Mouse (Mus musculus): Measurements from ENCODE around the gene Strn3. TPM values are rescaled to one million over a fixed set of nuclear protein-coding genes. Genes with fewer than 3 reads are reported as not detected.

The Strn3 gene
- polyA plus RNA-seq, 1 experiment from 2014 or later: 45.7 TPM

- no peak for ATAC-seq
- Histone ChIP-seq H3K9ac (replicated peaks) (no peak overlapping the region), H3K27ac (no peak overlapping the region), H3K4me1 (replicated peaks) (no peaks in the 10 kb centered on the region), H3K36me3 (peaks cover 4% of the 10 kb centered on the region; the same call in 1 of the 2 replicates), H3K4me3 (replicated peaks) (no peak overlapping the region), H3K4me2 (replicated peaks) (no peak overlapping the region), H3K9me3 (no peaks in the 10 kb centered on the region), H3K27me3 (no peaks in the 10 kb centered on the region)
- WGBS: 91% methylated on average over 2 of the region's 2 CpGs
These were observed 54.8 kb downstream of the Strn3 start for GRCm38 (mm10) chr12:51636689-51637470.

- Histone ChIP-seq H3K27ac (no peak overlapping the region), H3K4me2 (replicated peaks) (no peak overlapping the region), H3K9ac (replicated peaks) (no peak overlapping the region), H3K9me3 (no peaks in the 10 kb centered on the region), H3K4me3 (replicated peaks) (no peak overlapping the region), H3K4me1 (replicated peaks) (no peaks in the 10 kb centered on the region), H3K27me3 (no peaks in the 10 kb centered on the region), H3K36me3 (peaks cover 4% of the 10 kb centered on the region; the same call in 1 of the 2 replicates)
- WGBS: 96% methylated on average over 2 of the region's 2 CpGs
- ATAC-seq: no peak
These were observed 55.4 kb downstream of the Strn3 start for GRCm38 (mm10) chr12:51636260-51636659.

DNA sequence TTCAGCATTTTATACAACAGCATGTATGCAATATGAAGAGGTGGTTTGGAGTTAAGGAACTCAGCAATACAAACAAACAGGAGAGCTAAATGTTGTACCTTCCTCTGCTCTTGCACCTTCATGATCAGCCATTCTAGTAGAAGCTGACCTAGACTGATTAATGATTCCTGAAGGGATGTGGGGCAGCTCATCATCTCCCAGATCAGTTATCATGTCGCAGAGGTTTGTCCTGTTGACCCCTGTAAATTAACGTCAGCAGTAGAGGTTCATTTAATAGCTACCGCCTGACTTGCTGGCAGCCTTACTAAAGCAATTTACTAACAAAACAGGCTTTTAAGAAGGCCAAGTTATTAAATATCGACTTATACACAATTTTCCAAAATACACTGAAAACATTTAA lies 58.2 kb downstream of the Strn3 start:
- H3K9me3 ChIP-seq: no peaks in the 10 kb centered on the region
- peaks cover 4% of the 10 kb centered on the region; the same call in 1 of the 2 replicates for H3K36me3 ChIP-seq
- no peak overlapping the region for H3K27ac ChIP-seq
- H3K27me3 ChIP-seq: no peaks in the 10 kb centered on the region
- H3K4me2 ChIP-seq (replicated peaks): no peak overlapping the region
- H3K9ac ChIP-seq (replicated peaks): no peak overlapping the region
- WGBS: 85% methylated on average over 4 of the region's 4 CpGs
- H3K4me1 ChIP-seq (replicated peaks): no peaks in the 10 kb centered on the region
- no peak for ATAC-seq
- H3K4me3 ChIP-seq (replicated peaks): no peak overlapping the region

DNA sequence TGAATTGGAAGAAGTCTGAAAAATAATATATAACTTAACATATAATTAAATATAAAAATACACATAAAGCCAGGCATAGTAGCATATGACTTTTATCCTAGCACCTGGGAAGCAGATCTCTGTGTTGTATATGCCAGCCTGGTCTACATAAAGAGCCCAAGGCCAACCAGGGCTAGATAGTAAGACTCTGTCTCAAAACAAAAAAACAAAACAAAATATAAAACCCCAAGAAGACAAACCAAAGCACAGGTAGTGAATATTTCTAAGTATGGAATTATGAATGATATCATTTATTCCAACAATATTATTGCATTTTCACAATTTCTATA lies 68.4 kb downstream of the Strn3 start:
- ATAC-seq: no peak
- H3K4me1 ChIP-seq (replicated peaks): no peaks in the 10 kb centered on the region

GRCm38 (mm10) chr12:51622670-51623365 lies 68.9 kb downstream of the Strn3 start:
- Histone ChIP-seq H3K9ac (replicated peaks) (no peak overlapping the region), H3K4me3 (replicated peaks) (no peak overlapping the region), H3K36me3 (peaks cover 20% of the 10 kb centered on the region), H3K4me2 (replicated peaks) (no peak overlapping the region), H3K27me3 (no peaks in the 10 kb centered on the region), H3K9me3 (no peaks in the 10 kb centered on the region), H3K27ac (no peak overlapping the region), H3K4me1 (replicated peaks) (no peaks in the 10 kb centered on the region)
- peak; percentile 56 for ATAC-seq
- 78% methylated on average over 5 of the region's 5 CpGs for WGBS

More for the DNA sequence above, 68.4 kb downstream of the Strn3 start:
- Histone ChIP-seq H3K4me3 (replicated peaks) (no peak overlapping the region), H3K36me3 (peaks cover 16% of the 10 kb centered on the region), H3K9ac (replicated peaks) (no peak overlapping the region), H3K27ac (no peak overlapping the region), H3K4me2 (replicated peaks) (no peak overlapping the region), H3K9me3 (no peaks in the 10 kb centered on the region), H3K27me3 (no peaks in the 10 kb centered on the region)

DNA sequence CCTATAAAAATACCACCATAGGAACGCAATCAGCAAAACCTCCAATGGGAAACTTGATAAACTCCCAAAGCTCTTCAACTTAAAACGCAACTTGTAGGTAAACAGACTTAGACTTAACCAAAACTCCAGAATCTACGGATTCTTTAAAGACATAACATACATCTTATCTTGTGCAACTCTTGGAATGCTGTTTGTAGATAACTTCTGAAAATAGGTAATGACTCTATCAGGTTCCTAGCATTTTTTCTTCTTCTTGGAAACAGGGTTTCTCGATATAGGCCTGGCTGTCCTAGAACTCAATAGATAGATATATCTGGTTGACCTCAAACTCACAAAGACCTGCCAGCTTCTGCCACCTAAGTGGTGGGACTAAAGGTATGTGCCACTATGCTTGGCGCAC lies 70.5 kb downstream of the Strn3 start:
- WGBS: 96% methylated on average over 5 of the region's 5 CpGs

DNA sequence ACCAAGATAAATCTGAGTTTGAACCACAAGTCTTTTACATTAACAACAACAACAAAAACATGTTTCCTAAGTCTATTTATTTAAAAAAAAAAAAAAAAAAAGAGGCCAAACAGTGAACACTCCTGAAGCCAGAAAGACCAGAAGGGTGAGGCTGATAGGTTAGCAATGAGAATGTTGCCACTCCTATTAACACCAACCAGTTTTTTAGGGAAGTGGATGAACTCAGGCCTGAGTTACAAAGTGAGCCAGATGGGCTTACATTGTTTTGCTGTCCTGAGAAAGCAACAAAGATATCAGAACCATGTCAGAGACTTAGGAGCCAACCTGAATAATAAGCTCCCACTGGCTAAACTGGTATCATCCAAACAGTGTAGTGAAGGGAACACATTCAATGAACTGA lies 71.1 kb downstream of the Strn3 start:
- ATAC-seq: no peak
- Histone ChIP-seq H3K27ac (no peak overlapping the region), H3K27me3 (no peaks in the 10 kb centered on the region), H3K9me3 (no peaks in the 10 kb centered on the region), H3K4me1 (replicated peaks) (no peaks in the 10 kb centered on the region), H3K4me2 (replicated peaks) (no peak overlapping the region), H3K9ac (replicated peaks) (no peak overlapping the region), H3K4me3 (replicated peaks) (no peak overlapping the region), H3K36me3 (peaks cover 28% of the 10 kb centered on the region)

More for the DNA sequence above, 70.5 kb downstream of the Strn3 start:
- Histone ChIP-seq H3K27ac (no peak overlapping the region), H3K36me3 (peaks cover 27% of the 10 kb centered on the region), H3K9ac (replicated peaks) (no peak overlapping the region), H3K4me1 (replicated peaks) (no peaks in the 10 kb centered on the region), H3K9me3 (no peaks in the 10 kb centered on the region), H3K27me3 (no peaks in the 10 kb centered on the region), H3K4me3 (replicated peaks) (no peak overlapping the region), H3K4me2 (replicated peaks) (no peak overlapping the region)
- ATAC-seq: no peak

GRCm38 (mm10) chr12:51612361-51612760 lies 79.3 kb downstream of the Strn3 start:
- no peak overlapping the region for H3K27ac ChIP-seq
- H3K9me3 ChIP-seq: no peaks in the 10 kb centered on the region
- no peak overlapping the region for H3K4me2 ChIP-seq (replicated peaks)
- H3K36me3 ChIP-seq: peaks cover 58% of the 10 kb centered on the region
- 95% methylated on average over 5 of the region's 5 CpGs for WGBS
- no peak for ATAC-seq
- H3K4me1 ChIP-seq (replicated peaks): no peaks in the 10 kb centered on the region
- no peak overlapping the region for H3K9ac ChIP-seq (replicated peaks)
- no peak overlapping the region for H3K4me3 ChIP-seq (replicated peaks)
- H3K27me3 ChIP-seq: no peaks in the 10 kb centered on the region

GRCm38 (mm10) chr12:51606138-51606537 lies 85.6 kb downstream of the Strn3 start:
- ATAC-seq: no peak
- no peak overlapping the region for H3K4me3 ChIP-seq (replicated peaks)
- H3K9me3 ChIP-seq: no peaks in the 10 kb centered on the region
- H3K4me1 ChIP-seq (replicated peaks): no peaks in the 10 kb centered on the region
- no peak overlapping the region for H3K4me2 ChIP-seq (replicated peaks)
- WGBS: 85% methylated on average over 4 of the region's 4 CpGs
- no peak overlapping the region for H3K27ac ChIP-seq
- H3K9ac ChIP-seq (replicated peaks): no peak overlapping the region
- no peaks in the 10 kb centered on the region for H3K27me3 ChIP-seq
- H3K36me3 ChIP-seq: peaks cover 48% of the 10 kb centered on the region

GRCm38 (mm10) chr12:51603306-51603705 lies 88.4 kb downstream of the Strn3 start:
- no peak for ATAC-seq
- H3K4me1 ChIP-seq (replicated peaks): no peaks in the 10 kb centered on the region
- peaks cover 32% of the 10 kb centered on the region for H3K36me3 ChIP-seq
- no peaks in the 10 kb centered on the region for H3K9me3 ChIP-seq
- H3K27me3 ChIP-seq: no peaks in the 10 kb centered on the region
- no peak overlapping the region for H3K27ac ChIP-seq
- H3K4me2 ChIP-seq (replicated peaks): no peak overlapping the region
- WGBS: 95% methylated on average over 10 of the region's 10 CpGs
- H3K4me3 ChIP-seq (replicated peaks): no peak overlapping the region
- no peak overlapping the region for H3K9ac ChIP-seq (replicated peaks)

GRCm38 (mm10) chr12:51594030-51594470 lies 97.6 kb downstream of the Strn3 start:
- Histone ChIP-seq H3K9me3 (no peaks in the 10 kb centered on the region), H3K4me3 (replicated peaks) (peak overlapping the region; percentile 75), H3K4me2 (replicated peaks) (peak overlapping the region; percentile 98), H3K9ac (replicated peaks) (peak overlapping the region; percentile 74), H3K4me1 (replicated peaks) (peaks cover 21% of the 10 kb centered on the region), H3K27ac (no peak overlapping the region), H3K36me3 (no peaks in the 10 kb centered on the region), H3K27me3 (peaks cover 57% of the 10 kb centered on the region)
- WGBS: 2% methylated on average over 18 of the region's 18 CpGs
- no peak; the same call in 1 of the 2 replicates for ATAC-seq

DNA sequence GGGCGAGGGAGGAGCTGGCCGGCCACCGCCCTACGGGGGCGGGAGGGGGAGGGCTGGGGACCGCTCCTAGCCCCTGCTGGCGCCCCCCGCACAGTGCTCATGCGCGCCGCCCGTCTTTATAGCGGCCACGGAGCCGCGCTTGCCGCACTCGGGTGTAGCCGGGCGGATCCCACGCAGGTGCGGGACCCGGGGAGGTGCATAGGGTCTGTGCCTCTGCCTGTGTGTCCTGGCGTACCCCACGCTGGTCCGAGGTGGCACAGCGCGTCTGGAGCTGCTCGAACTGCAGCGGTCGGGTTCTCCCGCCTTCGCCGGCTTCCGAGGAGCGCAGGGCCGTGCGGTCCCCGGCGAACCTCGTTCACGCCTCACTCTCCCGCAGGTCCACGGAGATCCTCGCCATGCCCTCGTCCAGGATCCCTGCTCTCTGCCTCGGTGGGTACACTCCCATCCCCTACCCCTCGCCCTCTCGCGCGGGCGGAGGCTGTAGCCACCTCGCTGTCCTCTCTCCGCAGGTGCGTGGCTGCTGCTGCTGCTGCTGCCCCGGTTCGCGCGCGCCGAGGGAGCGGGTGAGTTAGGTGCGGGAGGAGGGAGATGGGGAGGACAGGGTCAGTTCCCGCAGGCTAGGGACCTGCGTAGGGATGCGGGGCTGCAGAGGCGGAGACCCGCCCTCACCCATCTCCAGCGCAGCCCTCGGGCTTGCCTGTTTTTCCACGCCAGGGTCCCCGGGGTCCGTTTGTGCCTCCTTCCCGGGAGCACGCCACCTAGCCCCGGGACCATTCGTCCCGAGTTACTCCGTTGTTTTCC lies 98.3 kb downstream of the Strn3 start, which contains the start of gene Coch:
Coch (plus strand) TSS at position 113 of the 801 bp plus-strand sequence.
- WGBS: under 1% methylated on average over 68 of the region's 79 CpGs
- Histone ChIP-seq H3K4me2 (replicated peaks) (peak within 1 kb of the TSS; percentile 98), H3K36me3 (no peaks in the 10 kb centered on the region), H3K4me3 (replicated peaks) (peak within 1 kb of the TSS; percentile 75), H3K9me3 (no peaks in the 10 kb centered on the region), H3K4me1 (replicated peaks) (peaks cover 21% of the 10 kb centered on the region), H3K27me3 (peaks cover 57% of the 10 kb centered on the region), H3K9ac (replicated peaks) (peak within 1 kb of the TSS; percentile 74), H3K27ac (no peak within 1 kb of the TSS)
- peak; percentile 93 for ATAC-seq

Measured in midbrain, embryonic 13.5 days (tissue).